Mouse (Mus musculus): Measurements from ENCODE around the gene Frem1. TPM values are rescaled to one million over a fixed set of nuclear protein-coding genes. Genes with fewer than 3 reads are reported as not detected.

Frem1 gene
- total RNA-seq, 2 experiments from 2014 or later, result 0.86 to 1.1 TPM

Other genes starting within 250 kb of the Frem1 start
- gene Zdhhc21, start 192.4 kb downstream of the Frem1 start, total RNA-seq (2021), result 10 to 100 TPM in 1 of 2 experiments, 1 to 10 TPM in 1; 9.9 to 12.0 TPM
- gene Cer1, start 167.2 kb downstream of the Frem1 start, total RNA-seq (2021), result not detected

Measured in gastrocnemius, postnatal 36 days (tissue).